Mouse (Mus musculus) neural tube, postnatal 0 days (tissue): ENCODE data around the gene Uty. TPM values are rescaled to one million over a fixed set of nuclear protein-coding genes. Genes with fewer than 3 reads are reported as not detected.

Source experiments
- polyA plus RNA-seq: library from polyadenylated mRNA; unstranded; fragments of >200 nt; fragmentation: Nextera tagmentation; extraction: Ambion mirVana; gene quantifications from 2 replicates; pipeline ENCODE4 v1.2.1, GENCODE M21; 2015

The Uty gene
- 10.7 and 12.7 TPM in 2 replicates for polyA plus RNA-seq

DNA sequence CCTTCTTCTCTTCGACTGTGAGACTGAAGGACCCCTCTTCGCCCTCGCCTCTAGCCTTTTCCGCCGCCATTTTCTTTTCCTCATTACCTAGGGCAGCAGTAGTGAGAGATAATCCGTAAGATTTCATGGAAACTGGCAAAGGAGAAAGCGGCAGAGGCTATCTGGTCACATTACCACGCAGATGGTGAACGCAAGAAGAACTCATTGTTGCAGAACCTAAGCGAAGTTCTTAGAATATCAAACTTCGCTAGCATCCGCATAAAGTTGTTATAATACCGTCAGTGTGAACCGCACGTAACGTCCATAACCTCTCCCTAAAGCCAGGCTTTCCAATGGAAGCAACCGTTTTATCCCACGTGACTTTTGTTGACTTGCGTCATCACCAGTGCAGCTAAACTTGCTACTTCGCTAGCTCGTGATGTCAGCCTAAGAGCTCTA is at the start of gene Uty:
Gene Uty, minus strand, starts transcription at position 334 of the 438 bp plus-strand sequence.

DNA sequence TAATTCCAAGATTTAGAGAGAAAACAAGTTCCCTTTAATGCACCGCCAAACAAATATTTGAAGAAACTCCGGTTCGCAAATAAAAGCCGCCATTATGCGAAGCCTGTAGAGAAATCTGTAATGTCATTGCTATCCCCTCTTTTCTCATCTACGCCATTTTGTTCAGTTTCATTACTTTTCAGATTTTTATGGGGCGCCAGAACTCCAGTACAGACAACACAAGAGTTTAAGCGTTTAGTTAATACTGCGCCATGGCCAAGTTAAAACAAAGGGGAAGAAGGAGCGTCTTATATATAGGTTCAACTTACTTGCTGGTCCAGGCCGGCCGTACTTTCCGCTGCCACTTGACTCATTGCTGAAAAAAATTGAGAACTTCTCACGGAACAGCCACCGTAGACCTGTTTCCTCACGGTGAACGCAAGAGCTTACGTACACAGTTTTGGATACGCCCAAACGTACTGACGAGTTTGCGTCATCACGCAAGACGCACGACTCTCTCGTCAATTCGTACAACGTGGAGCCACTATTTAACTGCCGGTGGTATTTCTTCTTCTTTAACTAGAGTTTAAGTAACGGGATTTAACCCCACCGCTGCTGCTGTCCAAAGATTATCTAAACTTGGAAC is 40.7 kb upstream of the Uty start, which contains the start of gene Ddx3y:
Gene Ddx3y, minus strand, starts transcription at position 459 of the 625 bp plus-strand sequence.

Other genes with a start within 250 kb of the Uty start
- gene Eif2s3y, start 235.2 kb downstream of the Uty start, polyA plus RNA-seq, result 71.1 and 84.6 TPM in 2 replicates
- 33.5 and 33.8 TPM in 2 replicates for gene Ddx3y, start 40.9 kb upstream of the Uty start, polyA plus RNA-seq
- not detected in 2 replicates for gene Usp9y, start 214.0 kb upstream of the Uty start, polyA plus RNA-seq